Mouse (Mus musculus) limb, embryonic 10.5 days (tissue): ENCODE measurements around the gene Mrpl14. TPM values are rescaled to one million over a fixed set of nuclear protein-coding genes. Genes with fewer than 3 reads are reported as not detected.
A peak's percentile ranks its signal among the peaks of the same experiment; 100 is the strongest.

Source experiments
- DNase-seq: peaks from one replicate; pipeline ENCODE4 v3.0.0-alpha.2; 2017; ENCODE audit warnings: low spot score
- H3K27ac ChIP-seq: fragments of 300-500 bp; sonication (generic); 2 replicates; pipeline ENCODE4 v1.5.1; 2016; ENCODE audit warnings: mild to moderate bottlenecking
- H3K27me3 ChIP-seq: fragments of 300-500 bp; sonication (generic); 2 replicates; pipeline ENCODE4 v1.6.1; 2016; ENCODE audit warnings: low read depth, mild to moderate bottlenecking; ENCODE audit not compliant: poor library complexity, severe bottlenecking
- H3K36me3 ChIP-seq: fragments of 300-500 bp; sonication (generic); 2 replicates; pipeline ENCODE4 v1.6.1; 2016; ENCODE audit warnings: mild to moderate bottlenecking, moderate library complexity
- H3K4me1 ChIP-seq: fragments of 300-500 bp; sonication (generic); 2 replicates; pipeline ENCODE4 v1.6.1; 2016
- H3K4me3 ChIP-seq: fragments of 300-500 bp; sonication (generic); 2 replicates; pipeline ENCODE4 v1.5.1; 2016; ENCODE audit warnings: mild to moderate bottlenecking, moderate library complexity
- H3K9me3 ChIP-seq: fragments of 300-500 bp; sonication (generic); replicated peaks from 2 replicates; pipeline ENCODE4 v1.6.1; 2016; ENCODE audit warnings: mild to moderate bottlenecking
- WGBS: fragments of 180-500 bp; shearing (Covaris S2); methylation state at CpG from one replicate; pipeline ENCODE4 v1.1.7; 2016; 5-methylcytosine and 5-hydroxymethylcytosine counted together
- polyA plus RNA-seq: library from polyadenylated mRNA; unstranded; fragments of >200 nt; fragmentation: Nextera tagmentation; extraction: Ambion mirVana; gene quantifications from 2 replicates; pipeline ENCODE4 v1.2.1, GENCODE M21; 2016

Mrpl14 gene
- polyA plus RNA-seq, 1 experiment from 2014 or later = 160 TPM

DNA sequence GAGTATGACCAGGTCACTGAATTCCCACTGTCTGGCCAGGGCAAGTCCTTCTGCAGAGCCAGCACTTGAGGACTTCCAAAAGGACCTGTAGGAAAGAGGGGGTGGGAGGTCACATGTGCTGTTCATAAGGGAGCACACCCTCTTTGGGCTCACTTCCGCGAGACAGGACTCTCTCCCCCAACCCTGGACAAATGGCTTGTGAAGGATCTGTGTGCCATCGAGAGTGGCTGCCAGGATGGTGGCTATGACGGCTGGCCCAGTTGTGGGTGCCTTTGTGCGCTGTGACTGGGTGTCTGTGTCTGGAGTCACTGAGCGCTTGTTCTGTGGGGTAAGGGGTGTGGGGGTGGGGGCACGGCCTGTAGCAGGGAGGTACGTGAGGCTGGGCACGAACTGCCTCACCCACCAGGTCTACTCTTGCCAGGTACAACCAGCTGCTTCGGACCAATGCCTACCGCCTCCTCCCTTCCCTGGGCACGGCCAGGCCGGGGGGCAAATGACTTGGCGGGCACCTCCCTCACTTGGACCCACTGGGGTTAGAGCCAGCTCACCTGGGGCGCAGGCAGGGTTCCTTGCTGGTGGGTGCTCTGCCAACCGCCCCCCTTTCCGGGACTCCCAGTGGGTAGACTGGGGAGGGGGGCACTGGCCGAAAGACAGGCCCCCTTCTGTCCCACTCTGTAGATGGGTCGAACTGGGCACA lies 47.1 kb downstream of the Mrpl14 start:
- 57% methylated on average over 19 of the region's 19 CpGs for WGBS
- Histone ChIP-seq H3K9me3 (no peaks in the 10 kb centered on the region), H3K27me3 (peaks cover 30% of the 10 kb centered on the region), H3K4me3 (peak overlapping the region; percentile 54), H3K36me3 (no peaks in the 10 kb centered on the region), H3K27ac (peak overlapping the region; percentile 94), H3K4me1 (peaks cover 90% of the 10 kb centered on the region)
- DNase-seq = no peak

DNA sequence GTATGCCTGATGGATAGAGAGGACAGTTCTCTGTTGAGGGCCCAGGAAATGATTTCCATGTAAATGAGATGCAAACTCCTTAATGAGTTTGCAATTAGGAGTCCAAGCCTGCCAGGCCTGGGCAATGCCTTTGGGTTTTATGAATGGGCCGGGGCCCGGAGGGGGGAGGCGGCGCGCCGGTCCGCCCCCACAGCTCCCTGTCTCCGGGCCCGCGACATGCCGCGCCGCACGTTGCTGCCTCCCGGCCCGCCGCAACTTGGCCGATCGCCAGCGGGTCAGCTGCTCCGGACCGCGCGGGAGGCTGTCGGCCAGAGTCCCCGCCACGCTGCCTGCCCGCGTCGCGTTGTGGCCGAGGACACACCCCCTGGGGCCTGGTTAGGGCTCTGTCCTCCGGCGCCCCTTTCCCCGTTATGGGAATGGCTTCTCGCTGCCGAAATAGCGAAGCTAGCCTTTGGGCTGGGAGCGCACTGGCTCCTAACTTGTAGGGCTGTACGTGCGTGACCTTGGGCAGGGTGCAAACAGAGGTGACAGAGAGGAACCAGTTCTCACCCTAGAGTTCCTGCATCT lies 47.7 kb downstream of the Mrpl14 start, which contains the start of gene 1600014C23Rik:
Gene 1600014C23Rik (minus strand): TSS at position 110 of the 567 bp plus-strand sequence.
- peak within 1 kb of the TSS; percentile 54 for H3K4me3 ChIP-seq
- peak; percentile 73 for DNase-seq
- peaks cover 86% of the 10 kb centered on the region for H3K4me1 ChIP-seq
- peaks cover 30% of the 10 kb centered on the region for H3K27me3 ChIP-seq
- WGBS = 1% methylated on average over 41 of the region's 41 CpGs
- no peaks in the 10 kb centered on the region for H3K36me3 ChIP-seq
- H3K27ac ChIP-seq = peak within 1 kb of the TSS; percentile 94
- no peaks in the 10 kb centered on the region for H3K9me3 ChIP-seq

DNA sequence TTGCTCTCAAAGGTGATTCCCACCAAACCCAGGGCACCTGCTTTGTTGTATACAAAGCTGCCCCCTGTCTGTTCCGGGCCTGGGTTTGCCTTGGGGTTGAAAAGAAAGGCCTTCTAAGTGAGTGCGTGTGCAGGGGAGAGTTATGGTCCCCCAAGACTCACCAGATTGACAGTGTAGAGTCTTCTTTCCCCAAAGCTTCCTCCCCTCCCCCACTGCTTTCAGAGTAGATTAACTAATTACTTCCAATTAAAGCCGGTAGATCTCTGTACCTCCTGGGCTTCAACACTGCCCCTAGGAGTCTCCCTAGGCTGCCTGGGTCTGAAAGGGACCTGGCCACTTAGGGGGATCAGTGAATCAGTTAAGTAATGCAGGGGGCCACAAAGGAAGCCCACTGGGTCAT lies 48.2 kb downstream of the Mrpl14 start:
- DNase-seq = no peak
- Histone ChIP-seq H3K4me3 (peak overlapping the region; percentile 54), H3K27ac (peak overlapping the region; percentile 94), H3K36me3 (no peaks in the 10 kb centered on the region), H3K27me3 (peaks cover 25% of the 10 kb centered on the region), H3K4me1 (peaks cover 81% of the 10 kb centered on the region), H3K9me3 (no peaks in the 10 kb centered on the region)
- WGBS = 17% methylated on average over 3 of the region's 3 CpGs

DNA sequence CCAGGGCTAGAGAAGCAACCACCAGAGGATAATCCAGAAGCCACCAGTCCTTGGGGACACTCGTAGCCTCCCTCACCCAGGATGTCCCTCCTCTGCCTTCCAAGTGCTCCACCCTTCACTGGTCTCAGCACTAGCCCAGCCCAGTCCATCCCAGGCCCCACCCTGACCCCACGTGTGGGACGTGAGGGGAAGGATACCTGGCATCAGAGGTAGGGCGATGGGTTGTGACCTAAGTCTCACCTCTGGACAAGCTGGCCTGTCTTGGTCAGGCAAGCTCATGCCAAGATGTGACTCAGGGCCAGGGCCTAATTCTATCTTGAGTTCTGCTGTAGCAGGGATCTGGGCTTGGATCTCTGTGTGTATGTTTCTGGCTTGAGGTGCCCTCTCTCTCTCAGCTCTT lies 48.8 kb downstream of the Mrpl14 start:
- H3K36me3 ChIP-seq = no peaks in the 10 kb centered on the region
- H3K27ac ChIP-seq = peak overlapping the region; percentile 94
- H3K9me3 ChIP-seq = no peaks in the 10 kb centered on the region
- H3K4me1 ChIP-seq = peaks cover 75% of the 10 kb centered on the region
- H3K4me3 ChIP-seq = peak overlapping the region; percentile 54; the same call in 1 of the 2 replicates
- peaks cover 21% of the 10 kb centered on the region for H3K27me3 ChIP-seq
- 62% methylated on average over 4 of the region's 4 CpGs for WGBS
- no peak for DNase-seq

DNA sequence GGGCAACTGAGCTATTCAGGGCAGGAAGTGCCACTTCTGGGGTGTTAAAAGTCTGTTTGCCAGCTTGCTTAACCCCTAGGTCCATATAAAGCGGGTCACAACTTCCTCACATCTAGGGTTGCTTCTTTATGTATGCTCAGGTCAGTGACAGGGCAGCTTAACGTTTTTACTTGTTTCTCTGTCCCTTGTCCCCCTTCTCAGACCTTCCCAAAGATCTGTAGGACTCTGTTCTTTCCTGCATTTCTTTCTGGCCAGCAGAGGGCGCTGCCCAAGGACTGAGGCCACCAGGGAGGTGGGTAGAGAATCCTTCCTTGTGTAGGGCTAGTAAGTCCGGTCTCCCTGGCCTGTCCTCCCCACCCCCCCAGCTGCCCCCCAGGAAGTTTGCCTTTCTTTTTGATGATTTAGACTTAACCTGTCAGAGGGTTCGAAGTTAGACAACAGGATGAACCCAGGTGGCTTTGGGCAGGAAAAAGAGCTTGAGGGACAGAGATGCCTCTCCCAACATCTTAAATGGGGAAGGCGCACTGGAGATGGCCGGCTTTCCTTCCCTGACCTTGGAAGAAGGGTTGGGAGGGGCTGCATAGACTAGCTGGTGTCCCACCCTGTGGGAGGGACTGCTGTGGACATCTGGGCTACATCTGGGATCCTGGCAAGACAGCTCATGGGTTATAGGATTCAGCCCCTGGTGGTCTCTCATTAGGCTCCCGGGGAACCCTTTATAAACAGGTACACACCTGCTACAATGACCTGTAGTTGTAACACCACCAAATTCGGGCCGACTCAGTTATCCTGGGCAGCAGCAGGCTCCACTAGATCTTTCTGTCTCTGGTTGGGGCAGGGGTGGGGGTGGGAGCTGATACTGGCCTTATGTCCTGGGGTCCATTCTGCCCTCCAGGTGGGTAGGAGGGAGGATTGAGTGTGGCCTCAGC lies 49.5 kb downstream of the Mrpl14 start:
- H3K27me3 ChIP-seq = peaks cover 21% of the 10 kb centered on the region
- no peaks in the 10 kb centered on the region for H3K9me3 ChIP-seq
- WGBS = 7% methylated on average over 10 of the region's 10 CpGs
- peaks cover 67% of the 10 kb centered on the region for H3K4me1 ChIP-seq
- DNase-seq = peak; percentile 95
- no peaks in the 10 kb centered on the region for H3K36me3 ChIP-seq
- peak overlapping the region; percentile 94 for H3K27ac ChIP-seq
- H3K4me3 ChIP-seq = peak overlapping the region; percentile 54

DNA sequence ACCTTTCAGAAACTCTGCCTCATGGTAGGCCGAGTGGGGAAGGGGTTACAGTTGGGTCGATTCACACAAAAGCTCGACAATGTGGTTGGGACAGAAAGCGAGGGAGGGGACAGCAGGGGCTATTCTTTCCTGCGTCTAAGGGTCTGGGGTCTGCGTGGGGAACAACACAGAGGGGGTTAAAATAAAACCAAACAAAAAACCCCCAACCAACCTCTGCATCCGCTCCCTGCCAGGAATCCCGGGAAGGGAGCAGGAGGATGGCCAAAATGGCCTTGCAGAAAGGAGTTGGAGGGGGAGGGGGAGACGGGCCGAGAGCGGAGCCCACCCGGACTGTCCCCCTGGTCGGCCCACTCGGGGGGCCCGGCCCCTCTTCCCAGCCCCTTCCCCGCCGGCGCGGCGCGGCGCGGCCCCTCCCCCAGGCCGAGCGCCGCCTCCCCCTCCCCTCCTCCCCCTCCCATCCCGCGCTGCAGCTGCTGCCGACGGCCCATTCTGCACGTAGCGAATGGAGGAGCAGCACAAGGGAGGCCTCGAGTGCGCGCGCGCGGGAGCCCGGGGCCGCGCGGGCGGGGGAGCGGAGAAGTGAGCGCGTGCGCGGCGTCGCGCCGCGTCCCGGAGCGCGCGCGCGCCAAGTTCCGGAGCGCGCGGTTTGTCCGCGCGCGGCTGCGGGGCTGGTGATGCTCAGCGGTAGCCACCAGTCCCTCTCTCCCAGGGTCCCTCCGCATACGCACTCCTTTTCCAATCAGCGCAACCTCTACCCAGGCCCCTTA lies 50.4 kb downstream of the Mrpl14 start:
- H3K27me3 ChIP-seq = peaks cover 21% of the 10 kb centered on the region
- H3K27ac ChIP-seq = peak overlapping the region; percentile 94
- peak; percentile 97 for DNase-seq
- no peaks in the 10 kb centered on the region for H3K36me3 ChIP-seq
- WGBS = under 1% methylated on average over 58 of the region's 72 CpGs
- H3K4me3 ChIP-seq = peak overlapping the region; percentile 54
- H3K9me3 ChIP-seq = no peaks in the 10 kb centered on the region
- peaks cover 59% of the 10 kb centered on the region for H3K4me1 ChIP-seq

DNA sequence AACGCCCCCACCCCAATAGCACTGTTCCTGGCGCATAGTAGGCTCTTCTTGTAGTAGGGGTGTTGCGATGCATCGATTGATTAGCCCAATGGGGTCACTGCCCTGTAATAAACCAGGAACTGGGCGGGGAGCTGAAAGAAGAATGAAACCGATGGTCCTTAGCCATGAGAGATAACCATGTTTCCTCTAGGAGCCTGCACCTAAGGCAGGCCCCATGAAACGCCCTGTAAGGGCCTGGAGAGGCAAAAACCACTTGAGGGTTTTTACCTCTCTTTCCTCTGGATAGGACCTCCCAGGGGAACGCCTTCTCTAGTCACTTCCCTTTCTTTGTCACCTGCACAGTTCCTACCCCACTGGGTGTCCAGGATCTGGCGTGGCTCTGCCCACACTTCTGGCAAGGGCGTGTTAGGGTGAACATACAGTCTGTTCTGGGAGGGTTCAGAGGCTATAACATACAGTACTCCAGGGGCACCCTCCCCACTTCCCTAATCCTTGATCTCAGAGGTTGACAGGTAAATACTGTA lies 51.0 kb downstream of the Mrpl14 start:
- Histone ChIP-seq H3K4me1 (peaks cover 55% of the 10 kb centered on the region), H3K9me3 (no peaks in the 10 kb centered on the region), H3K27me3 (peaks cover 21% of the 10 kb centered on the region), H3K4me3 (peak overlapping the region; percentile 54), H3K36me3 (no peaks in the 10 kb centered on the region), H3K27ac (peak overlapping the region; percentile 94)
- DNase-seq = no peak
- WGBS = 15% methylated on average over 10 of the region's 10 CpGs

DNA sequence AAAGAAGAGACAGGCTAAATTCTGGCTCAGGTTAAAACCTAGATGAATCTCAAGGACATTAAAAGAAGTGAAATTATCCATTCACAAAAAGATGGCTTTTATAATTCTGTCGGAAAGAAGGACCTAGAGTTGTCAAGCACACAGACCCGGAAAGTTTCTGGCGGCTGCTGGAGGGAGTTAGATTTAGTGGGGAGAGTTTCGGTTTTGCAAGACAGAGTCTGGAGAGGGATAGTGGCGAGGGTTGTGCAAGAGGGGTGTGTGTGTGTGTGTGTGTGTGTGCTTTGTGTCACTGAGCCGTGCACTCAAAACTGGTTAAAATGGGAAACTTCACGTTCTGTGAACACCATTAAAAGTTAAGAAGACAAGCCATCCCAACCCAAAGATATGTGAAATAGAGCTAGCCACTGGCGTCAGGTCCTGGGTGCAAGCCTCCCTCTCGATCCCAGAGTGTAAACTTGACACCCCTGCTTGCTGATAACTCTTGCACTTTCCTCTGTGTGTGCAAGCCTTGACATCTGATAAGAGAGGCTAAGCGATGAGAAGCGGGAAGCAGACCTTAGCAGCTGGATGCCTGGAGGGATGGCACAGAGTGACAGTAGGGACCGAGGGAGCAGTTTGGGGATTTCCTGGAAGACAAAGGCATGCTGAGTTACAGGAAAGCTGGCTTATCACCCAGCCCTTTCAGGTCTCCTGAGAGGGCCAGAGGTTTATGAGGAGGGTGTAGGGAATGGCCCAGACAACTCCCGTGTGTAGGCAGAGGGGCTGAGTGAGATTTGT lies 56.4 kb downstream of the Mrpl14 start:
- Histone ChIP-seq H3K4me3 (no peak overlapping the region), H3K4me1 (peaks cover 22% of the 10 kb centered on the region), H3K9me3 (no peaks in the 10 kb centered on the region), H3K36me3 (no peaks in the 10 kb centered on the region), H3K27ac (peak overlapping the region; percentile 14; the same call in 1 of the 2 replicates), H3K27me3 (no peaks in the 10 kb centered on the region)
- DNase-seq = no peak
- WGBS = 57% methylated on average over 13 of the region's 13 CpGs

DNA sequence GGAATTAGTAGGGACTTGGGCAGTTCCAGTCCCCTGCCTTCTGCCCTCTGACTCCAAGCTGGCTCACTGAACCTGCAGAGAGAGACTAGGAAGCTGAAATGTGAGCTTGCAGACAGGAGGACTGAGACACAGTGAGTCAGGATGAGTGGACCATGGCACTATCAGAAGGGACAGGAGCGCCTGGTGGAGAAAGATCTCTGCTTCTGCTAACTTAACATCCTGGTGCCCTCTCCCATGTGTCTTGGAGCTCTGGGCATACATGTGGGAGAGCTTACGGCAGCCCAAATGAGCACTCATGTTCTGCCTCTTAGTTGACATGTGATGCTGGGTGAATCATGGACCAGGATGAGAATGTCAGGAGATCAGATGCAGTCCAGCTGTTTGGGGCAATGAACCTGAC lies 59.5 kb downstream of the Mrpl14 start:
- Histone ChIP-seq H3K27me3 (peaks cover 6% of the 10 kb centered on the region; the same call in 1 of the 2 replicates), H3K4me1 (peaks cover 36% of the 10 kb centered on the region), H3K4me3 (no peak overlapping the region), H3K36me3 (no peaks in the 10 kb centered on the region), H3K27ac (no peak overlapping the region), H3K9me3 (no peaks in the 10 kb centered on the region)
- 93% methylated on average over 2 of the region's 2 CpGs for WGBS
- no peak for DNase-seq

DNA sequence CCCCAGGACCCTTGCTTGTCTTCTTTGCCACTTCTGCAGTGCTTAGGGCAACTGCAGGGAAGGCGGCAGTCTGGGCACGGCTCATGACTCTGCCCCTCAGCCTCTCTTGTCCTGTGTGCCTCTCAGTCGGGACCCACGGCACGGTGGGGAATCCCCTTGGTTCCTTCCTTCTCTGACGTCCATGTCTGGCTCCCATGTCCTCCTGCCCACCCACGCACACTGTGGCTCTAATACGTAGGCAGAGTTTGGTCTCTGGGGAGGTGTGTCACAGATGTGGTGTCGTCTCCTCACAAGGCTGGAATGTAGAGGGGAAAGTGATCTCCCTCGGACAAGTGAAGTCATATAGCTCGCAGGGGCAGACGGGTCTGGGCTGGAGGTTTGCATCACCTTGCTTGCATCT lies 60.6 kb downstream of the Mrpl14 start:
- no peak for DNase-seq
- H3K27ac ChIP-seq = peak overlapping the region; percentile 42; the same call in 1 of the 2 replicates
- no peaks in the 10 kb centered on the region for H3K9me3 ChIP-seq
- H3K36me3 ChIP-seq = no peaks in the 10 kb centered on the region
- H3K27me3 ChIP-seq = peaks cover 6% of the 10 kb centered on the region; the same call in 1 of the 2 replicates
- 71% methylated on average over 12 of the region's 12 CpGs for WGBS
- peaks cover 36% of the 10 kb centered on the region for H3K4me1 ChIP-seq
- H3K4me3 ChIP-seq = no peak overlapping the region

DNA sequence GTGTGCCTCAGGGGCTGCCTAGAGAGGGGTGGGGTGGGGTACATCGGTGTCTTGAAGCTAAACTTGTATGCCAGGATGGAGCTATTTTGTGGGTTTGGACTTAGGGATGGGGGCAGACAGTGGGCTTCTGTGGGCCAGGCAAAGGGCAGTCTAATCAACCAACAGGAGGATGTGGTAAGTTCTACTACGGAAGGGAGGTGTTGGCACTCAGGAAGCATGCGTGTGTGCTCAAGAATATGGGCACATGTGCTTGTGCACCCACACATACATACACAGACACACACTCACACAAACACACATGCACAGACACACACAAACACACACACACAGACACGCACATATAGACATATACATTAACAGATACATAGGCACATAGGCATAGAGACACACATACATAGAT lies 61.2 kb downstream of the Mrpl14 start:
- Histone ChIP-seq H3K27me3 (peaks cover 6% of the 10 kb centered on the region; the same call in 1 of the 2 replicates), H3K9me3 (no peaks in the 10 kb centered on the region), H3K4me1 (peaks cover 41% of the 10 kb centered on the region), H3K4me3 (no peak overlapping the region), H3K36me3 (no peaks in the 10 kb centered on the region), H3K27ac (0 out of 2 replicates have a peak overlapping the region, but pooled peaks have one; percentile 42)
- whole genome bisulfite sequencing = 97% methylated on average over 4 of the region's 4 CpGs
- no peak for DNase-seq
